In genomic region chr11:22267014-22267413, GRCm38 (mm10) we compare ENCODE assay signal across 12 mouse cellular contexts.
"Had no signal": no experiment of that assay in that cellular context is flagged by ENCODE, and none has a peak within 500 bp of the region (broad histone marks: within the 10 kb centered on the region; RNA-seq: fewer than 3 reads in every experiment).

No protein-coding gene starts in this region.

- ATAC-seq: lung, postnatal 0 days had no signal

- H3K4me3 ChIP-seq: layer of hippocampus, adult 2 months; left cerebral cortex, adult 2 months; limb, embryonic 10.5 days had no signal

- H3K4me1 ChIP-seq: limb, embryonic 10.5 days had no signal

- H3K27ac ChIP-seq: layer of hippocampus, adult 2 months; left cerebral cortex, adult 2 months; limb, embryonic 10.5 days had no signal

- DNase-seq: kidney, adult 18-20 months; kidney, postnatal 10 days; kidney, postnatal 4 days; lung, adult 2 months; lung, postnatal 36 days; right cerebral cortex, postnatal 25 days; thymus, adult 18-20 months; thymus, postnatal 14 days had no signal

- H3K9me3 ChIP-seq: limb, embryonic 10.5 days had no signal

- H3K36me3 ChIP-seq: limb, embryonic 10.5 days had no signal
